Mouse (Mus musculus): ENCODE data around the gene Vps52.
"Not testable (repeated sequence)": the region's sequence is repeated elsewhere in the genome, so short reads cannot be mapped to it uniquely, and the experiment has no call there.

Vps52 gene

DNA sequence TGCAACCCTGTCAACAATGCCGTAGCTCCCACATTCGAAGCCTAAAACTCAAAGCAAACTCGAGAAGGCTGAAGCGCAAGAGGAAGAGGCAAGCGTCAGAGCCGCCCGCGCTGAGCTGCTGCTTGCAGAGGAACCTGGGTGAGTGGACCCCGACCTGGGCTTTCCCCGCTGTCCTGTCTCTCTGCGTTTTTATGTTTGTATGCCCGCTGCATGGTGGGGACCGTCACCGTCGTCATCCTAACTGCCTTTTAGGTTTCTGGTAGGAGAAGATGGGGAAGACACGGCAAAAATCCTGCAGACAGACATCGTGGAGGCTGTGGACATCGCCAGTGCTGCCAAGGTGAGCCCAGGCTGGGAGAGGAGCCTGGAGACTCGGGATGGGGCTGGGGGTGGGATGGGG, 14.2 kb upstream of the Vps52 start:
- DNase-seq (ENCODE audit: low spot score) = no peak

GRCm38 (mm10) chr17:33943454-33943853, 12.2 kb upstream of the Vps52 start:
- DNase-seq (ENCODE audit: low spot score) = no peak

DNA sequence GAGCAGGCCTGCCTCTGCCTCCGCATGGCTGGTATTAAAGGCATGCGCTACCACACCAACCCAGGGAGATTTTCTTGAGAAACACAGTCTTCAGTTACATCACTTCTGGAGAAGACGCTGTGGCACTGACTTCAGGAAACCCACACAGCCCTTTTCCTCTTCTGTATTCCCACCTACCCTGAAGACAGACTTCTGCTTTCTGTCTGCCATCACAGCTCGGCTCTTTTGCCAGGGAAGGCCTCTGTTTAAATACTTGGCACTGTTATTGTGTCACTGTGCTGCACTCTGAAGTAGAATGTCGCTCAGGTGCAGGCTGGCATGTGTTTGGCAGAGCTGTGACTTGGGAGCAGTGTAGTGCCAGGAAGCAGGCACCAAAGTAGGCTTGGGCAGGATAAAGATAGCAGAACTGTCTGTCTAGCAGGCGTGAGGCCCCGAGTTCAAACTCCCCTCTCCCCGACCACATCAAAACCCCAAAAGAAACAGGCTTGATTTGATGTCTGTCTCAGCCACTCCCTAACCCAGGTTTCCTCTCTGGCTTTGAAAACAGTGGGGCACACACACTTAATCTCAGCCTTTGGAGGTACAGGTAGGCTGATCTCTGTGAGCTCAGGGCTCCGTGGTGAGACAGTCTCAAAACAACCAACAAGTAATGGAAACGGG, 8.1 kb upstream of the Vps52 start:
- no peak for DNase-seq (ENCODE audit: low spot score)

DNA sequence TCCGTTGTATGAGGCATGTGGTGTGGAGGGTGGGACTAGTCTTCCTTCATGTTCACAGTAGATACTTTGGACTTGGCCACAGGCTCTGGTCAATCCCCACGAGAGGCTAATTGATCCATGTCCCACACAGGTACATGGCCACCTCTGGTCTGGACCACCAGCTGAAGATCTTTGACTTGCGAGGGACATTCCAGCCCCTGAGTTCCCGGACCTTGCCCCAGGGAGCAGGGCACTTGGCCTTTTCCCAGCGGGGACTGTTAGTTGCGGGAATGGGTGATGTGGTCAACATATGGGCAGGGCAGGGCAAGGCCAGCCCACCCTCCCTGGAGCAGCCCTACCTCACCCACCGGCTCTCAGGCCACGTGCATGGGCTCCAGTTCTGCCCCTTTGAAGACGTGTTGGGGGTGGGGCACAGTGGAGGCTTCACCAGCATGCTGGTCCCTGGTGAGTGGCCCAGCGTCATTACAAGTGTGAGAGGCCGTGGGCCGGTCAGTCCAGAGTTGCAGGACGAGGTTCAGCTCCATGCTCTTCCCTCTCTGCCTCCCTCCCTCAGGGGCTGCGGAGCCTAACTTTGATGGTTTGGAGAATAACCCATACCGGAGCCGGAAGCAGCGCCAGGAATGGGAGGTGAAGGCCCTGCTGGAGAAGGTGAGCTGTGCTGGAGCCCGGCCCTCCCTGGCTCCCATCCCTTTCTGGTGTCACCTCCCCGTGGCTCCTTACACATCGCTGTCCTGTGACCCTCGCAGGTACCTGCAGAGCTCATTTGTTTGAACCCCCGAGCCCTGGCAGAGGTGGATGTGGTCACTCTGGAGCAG, 7.3 kb upstream of the Vps52 start:
- DNase-seq (ENCODE audit: low spot score) = no peak

DNA sequence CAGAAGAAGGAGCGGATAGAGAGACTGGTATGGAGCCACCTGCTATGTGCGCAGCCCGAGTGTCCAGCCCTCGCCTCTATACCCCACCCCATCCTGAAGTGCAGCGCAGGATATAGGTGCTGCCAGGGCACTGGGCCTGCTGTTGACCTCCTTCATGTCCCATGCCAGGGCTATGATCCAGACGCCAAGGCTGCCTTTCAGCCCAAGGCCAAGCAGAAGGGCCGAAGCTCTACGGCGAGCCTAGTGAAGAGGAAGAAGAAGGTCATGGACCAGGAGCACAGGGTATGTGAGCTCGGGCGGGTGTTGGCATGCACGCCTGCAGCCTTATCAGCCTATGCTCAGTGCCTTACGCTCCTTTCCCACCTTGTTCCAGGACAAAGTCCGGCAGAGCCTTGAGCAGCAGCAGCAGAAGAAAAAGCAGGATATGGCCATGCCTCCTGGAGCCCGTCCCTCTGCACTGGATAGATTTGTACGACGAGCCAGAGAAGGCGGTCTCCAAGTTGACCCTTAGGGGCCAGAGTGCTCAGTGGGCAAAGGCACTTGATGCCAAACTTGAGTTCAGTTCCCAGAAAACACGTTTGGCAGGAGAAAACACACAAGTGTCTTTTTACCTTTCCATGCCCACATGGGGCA, 6.6 kb upstream of the Vps52 start:
- no peak for DNase-seq (ENCODE audit: low spot score)

DNA sequence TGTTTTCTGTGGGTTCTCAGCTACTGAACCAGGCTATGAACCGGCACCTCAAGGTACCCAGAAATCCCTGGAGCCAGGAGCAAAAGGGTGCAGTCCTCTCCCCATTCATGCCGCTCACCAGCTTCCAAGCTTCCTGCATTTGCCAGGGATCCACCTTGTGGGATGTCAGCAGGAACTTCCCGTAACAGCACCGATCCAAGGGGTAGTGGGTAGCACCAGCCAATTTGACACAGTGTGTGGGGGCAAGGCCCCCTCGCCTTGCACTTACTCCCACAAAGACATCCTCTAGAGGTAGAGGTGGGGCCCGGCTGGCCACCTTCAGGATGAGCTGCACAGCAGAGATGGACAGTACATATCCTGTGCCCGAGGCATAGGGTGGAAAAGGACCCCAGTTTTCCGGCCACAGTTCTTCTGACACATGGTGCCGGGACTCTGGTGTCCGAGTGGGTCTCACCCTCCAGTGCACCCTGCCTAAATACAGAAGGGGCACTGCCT, 5.4 kb upstream of the Vps52 start:
- DNase-seq (ENCODE audit: low spot score) = no peak

GRCm38 (mm10) chr17:33951021-33951946, 4.3 kb upstream of the Vps52 start, which contains the start of gene B3galt4:
TSS of gene B3galt4 (minus strand) at chr17:33951488.
- peak; percentile 89 for DNase-seq (ENCODE audit: low spot score)

- DNase-seq (ENCODE audit: low spot score) = not testable (repeated sequence)
Observed at GRCm38 (mm10) chr17:33952015-33952414, 3.6 kb upstream of the Vps52 start.

- no peak for DNase-seq (ENCODE audit: low spot score)
Observed at GRCm38 (mm10) chr17:33952879-33953278, 2.7 kb upstream of the Vps52 start.

DNA sequence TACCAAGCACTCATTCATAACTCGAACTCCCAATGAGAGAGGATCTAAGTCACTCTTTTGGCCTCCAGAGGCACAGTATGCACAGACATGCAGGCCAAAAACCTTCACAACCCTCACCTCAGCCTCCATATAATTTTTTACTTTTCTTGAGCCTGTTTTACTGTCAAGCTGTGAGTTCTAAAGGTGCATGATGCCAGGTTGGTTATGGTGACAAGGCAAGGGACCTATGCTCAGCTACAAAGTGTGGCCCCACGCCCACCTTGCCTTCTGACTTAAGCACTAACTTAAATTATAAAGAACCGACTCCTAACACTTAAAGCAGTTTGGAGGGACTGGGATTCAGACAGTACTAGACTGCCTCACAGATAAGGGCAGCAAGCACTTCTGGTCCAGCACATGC, 2.3 kb upstream of the Vps52 start:
- DNase-seq (ENCODE audit: low spot score) = no peak

DNA sequence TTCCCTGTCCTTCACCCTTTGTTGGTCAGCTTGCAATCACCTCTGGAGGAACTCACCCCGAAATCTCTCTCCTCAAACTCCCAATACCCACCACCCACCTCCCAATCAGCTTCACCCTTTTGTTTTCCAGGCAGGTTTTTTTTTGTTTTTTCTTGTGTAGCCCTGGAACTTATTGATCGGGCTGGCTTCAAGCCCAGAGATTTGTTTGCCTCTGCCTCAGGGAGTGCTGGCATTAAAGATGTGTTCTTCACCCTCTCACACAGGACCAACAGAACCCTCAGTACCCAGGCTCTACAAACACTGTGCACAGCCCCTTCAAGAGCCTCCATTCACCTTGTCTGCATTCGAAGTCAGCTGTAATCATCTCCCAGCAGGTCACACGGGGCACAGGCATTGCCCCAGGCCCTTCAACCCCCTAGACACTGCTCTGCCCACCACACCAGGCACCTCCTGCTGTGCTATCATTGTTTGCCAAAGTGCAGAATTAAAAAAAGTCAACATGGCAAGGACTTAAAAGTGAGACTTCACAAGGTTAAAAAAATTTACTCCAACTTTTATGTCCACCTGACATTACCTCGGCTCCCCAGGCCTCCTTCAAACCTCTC, 1.5 kb upstream of the Vps52 start:
- DNase-seq (ENCODE audit: low spot score) = no peak

DNA sequence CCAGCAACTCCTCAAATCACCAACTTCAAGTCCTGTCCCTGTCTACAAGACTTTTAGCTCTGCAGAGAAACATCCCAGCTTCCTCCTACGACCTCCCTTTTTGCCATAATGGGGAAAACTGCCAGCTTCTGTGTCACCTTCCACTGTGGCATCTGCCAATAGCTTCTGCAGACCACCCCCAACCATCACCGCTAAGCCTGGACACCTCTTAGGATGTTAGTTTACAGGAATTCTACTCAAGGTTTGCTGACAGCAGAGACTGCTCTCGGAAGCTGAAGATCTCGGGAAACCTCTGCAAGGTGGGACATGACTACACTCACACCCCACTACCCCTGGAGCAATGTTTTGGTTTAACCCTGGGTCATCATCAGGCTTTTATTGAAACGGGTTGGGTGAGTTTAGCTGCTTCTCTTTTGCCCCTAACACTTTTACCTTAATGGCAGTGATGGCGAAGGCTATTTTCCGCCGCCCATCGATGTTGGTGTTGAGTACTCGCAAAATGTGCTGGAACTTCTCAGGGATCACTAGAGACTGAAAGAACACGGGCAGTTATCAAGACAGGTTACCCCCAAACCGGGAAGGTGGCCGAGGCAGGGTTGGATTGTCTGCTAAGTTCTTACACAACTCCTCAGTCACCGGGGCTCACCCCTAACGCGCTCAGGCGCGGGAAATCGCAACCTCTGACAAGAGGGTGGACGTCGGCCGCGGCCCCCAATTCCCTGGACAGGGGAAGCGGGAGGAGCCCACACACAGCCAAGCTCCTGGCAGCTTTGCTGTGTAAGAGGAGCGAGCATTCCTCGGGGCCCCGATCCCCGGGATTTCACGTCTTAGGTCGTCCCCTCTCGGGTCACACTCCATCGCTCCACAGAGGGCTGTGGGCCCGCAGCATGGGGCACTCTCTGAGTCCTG, 712 bp upstream of the Vps52 start:
- DNase-seq (ENCODE audit: low spot score) = no peak

- DNase-seq (ENCODE audit: low spot score) = no peak
Observed at GRCm38 (mm10) chr17:33956336-33956735, 724 bp downstream of the Vps52 start.

DNA sequence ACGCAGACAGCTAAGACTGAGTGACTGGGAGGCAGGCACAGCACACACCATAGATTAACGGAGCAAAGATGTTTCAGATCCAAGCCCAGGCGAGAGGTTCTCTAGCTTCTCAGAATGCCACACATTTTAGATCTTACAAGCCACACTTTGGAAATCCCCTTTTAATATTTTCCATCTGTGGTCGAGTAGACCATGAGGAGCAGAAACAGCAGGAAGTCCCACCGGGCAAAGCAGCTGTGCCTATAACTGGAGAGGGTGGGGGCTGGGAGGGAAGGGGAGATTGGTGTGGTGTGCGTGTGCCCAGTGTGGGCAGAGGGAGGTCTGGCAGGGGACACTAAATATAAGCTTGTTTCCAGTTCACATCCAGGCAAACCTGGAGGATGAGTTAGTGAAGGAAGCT, 1.9 kb downstream of the Vps52 start:
- no peak for DNase-seq (ENCODE audit: low spot score)

GRCm38 (mm10) chr17:33958451-33958850, 2.8 kb downstream of the Vps52 start:
- no peak for DNase-seq (ENCODE audit: low spot score)

GRCm38 (mm10) chr17:33959135-33959534, 3.5 kb downstream of the Vps52 start:
- no peak for DNase-seq (ENCODE audit: low spot score)

- no peak for DNase-seq (ENCODE audit: low spot score)
Observed at GRCm38 (mm10) chr17:33959948-33960347, 4.3 kb downstream of the Vps52 start.

DNA sequence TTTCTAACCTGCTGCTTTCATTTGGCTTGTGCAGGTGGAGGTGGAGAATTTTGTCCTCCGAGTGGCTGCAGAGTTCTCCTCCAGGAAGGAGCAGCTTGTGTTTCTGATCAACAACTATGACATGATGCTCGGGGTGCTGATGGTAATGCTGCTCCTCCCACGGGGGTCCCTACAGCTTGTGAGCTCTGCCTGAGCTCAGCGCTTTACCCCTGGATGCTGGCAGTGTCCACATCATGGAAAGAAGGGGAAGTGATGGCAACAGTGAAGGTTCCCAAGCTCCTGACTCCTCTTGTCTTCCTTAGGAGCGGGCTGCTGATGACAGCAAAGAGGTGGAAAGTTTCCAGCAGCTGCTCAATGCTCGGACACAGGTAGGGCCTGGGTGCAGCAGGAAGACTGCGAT, 7.3 kb downstream of the Vps52 start:
- no peak for DNase-seq (ENCODE audit: low spot score)

DNA sequence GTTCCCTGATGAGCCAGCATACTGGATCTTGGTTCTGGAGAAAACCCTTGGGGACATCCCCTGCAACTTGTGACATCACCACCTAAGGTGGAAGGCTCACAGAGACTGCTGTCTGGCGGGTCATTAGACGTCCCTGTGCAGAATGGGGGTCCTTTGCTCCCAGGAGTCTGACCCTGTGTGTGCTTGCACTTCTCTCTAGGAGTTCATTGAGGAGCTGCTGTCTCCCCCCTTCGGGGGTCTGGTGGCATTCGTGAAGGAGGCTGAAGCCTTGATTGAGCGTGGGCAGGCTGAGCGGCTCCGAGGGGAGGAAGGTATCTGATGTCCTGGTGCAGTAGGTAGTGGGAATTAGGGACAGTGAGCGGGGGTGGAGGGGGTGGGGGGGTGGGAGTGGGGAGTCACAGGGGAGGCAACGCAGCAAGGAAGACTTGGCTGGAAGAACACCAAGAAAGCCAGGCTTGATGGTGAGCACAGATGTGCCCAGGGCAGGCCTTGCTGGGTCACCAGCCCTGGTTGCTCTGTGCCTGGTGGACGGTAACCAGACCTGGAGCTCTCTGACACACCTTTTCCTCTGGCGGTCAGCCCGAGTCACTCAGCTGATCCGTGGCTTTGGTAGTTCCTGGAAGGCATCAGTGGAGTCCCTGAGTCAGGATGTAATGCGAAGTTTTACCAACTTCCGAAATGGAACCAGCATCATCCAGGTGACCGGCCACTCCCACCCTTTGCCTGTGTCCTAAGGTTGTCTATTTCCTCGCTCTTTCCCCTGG, 9.7 kb downstream of the Vps52 start:
- peak; percentile 54 for DNase-seq (ENCODE audit: low spot score)
